Mouse (Mus musculus) kidney, postnatal 0 days (tissue): ENCODE measurements around the gene Mast4. TPM values are rescaled to one million over a fixed set of nuclear protein-coding genes. Genes with fewer than 3 reads are reported as not detected.

Experiments used
- ATAC-seq: fragments of 200-750 bp; cut with Nextera tagmentation; replicated peaks from 2 replicates; pipeline ENCODE4 v1.8.0; 2017; ENCODE audit warnings: low read depth, moderate number of reproducible peaks, moderate TSS enrichment, moderate library complexity; ENCODE audit not compliant: low FRiP score
- DNase-seq: peaks from one replicate; pipeline ENCODE4 v3.0.0-alpha.2; 2016; ENCODE audit warnings: low spot score
- H3K27ac ChIP-seq: fragments of 300-500 bp; sonication (generic); 2 replicates; pipeline ENCODE4 v1.5.1; 2014; ENCODE audit warnings: mild to moderate bottlenecking
- H3K27me3 ChIP-seq: fragments of 300-500 bp; sonication (generic); 2 replicates; pipeline ENCODE4 v1.6.1; 2014; ENCODE audit warnings: low read length, mixed read lengths; ENCODE audit not compliant: insufficient read depth
- H3K36me3 ChIP-seq: fragments of 300-500 bp; sonication (generic); 2 replicates; pipeline ENCODE4 v1.6.1; 2014; ENCODE audit warnings: low read length, mixed read lengths; ENCODE audit not compliant: insufficient read depth
- H3K4me1 ChIP-seq: fragments of 300-500 bp; sonication (generic); replicated peaks from 2 replicates; pipeline ENCODE4 v1.6.1; 2014; ENCODE audit warnings: antibody characterized with exemption, low read length, mixed read lengths; ENCODE audit not compliant: insufficient read depth
- H3K4me2 ChIP-seq: fragments of 300-500 bp; sonication (generic); 2 replicates; pipeline ENCODE4 v1.6.1; 2014; ENCODE audit warnings: mild to moderate bottlenecking, low read length, moderate library complexity, mixed read lengths
- H3K4me3 ChIP-seq: fragments of 300-500 bp; sonication (generic); replicated peaks from 2 replicates; pipeline ENCODE4 v1.5.1; 2014; ENCODE audit warnings: low read depth, low read length
- H3K9ac ChIP-seq: fragments of 300-500 bp; sonication (generic); 2 replicates; pipeline ENCODE4 v1.6.1; 2014; ENCODE audit warnings: low read depth, low read length
- H3K9me3 ChIP-seq: fragments of 300-500 bp; sonication (generic); replicated peaks from 2 replicates; pipeline ENCODE4 v1.6.1; 2016; ENCODE audit warnings: low read length, inconsistent platforms, mixed read lengths
- CTCF ChIP-seq: IDR thresholded peaks from 2 replicates; pipeline ENCODE4 v1.5.1; 2016; ENCODE audit warnings: antibody characterized with exemption, low read depth, mild to moderate bottlenecking, moderate library complexity
- WGBS: fragments of 180-500 bp; shearing (Covaris S2); extraction: QIAGEN DNeasy Blood & Tissue Kit; methylation state at CpG from one replicate; pipeline ENCODE4 v1.1.7; 2014; 5-methylcytosine and 5-hydroxymethylcytosine counted together
- polyA plus RNA-seq: library from polyadenylated mRNA; unstranded; fragments of >200 nt; fragmentation: Nextera tagmentation; extraction: Ambion mirVana; gene quantifications from 2 replicates; pipeline ENCODE4 v1.2.1, GENCODE M21; 2015

Mast4 gene
- polyA plus RNA-seq, 1 experiment from 2014 or later: 10.6 TPM

GRCm38 (mm10) chr13:102786666-102787230 lies 547.5 kb downstream of the Mast4 start:
- Histone ChIP-seq H3K9me3 (no peaks in the 10 kb centered on the region), H3K36me3 (peaks cover 12% of the 10 kb centered on the region; the same call in 1 of the 2 replicates), H3K27ac (no peak overlapping the region), H3K9ac (no peak overlapping the region), H3K4me2 (no peak overlapping the region), H3K27me3 (no peaks in the 10 kb centered on the region), H3K4me3 (no peak overlapping the region), H3K4me1 (no peaks in the 10 kb centered on the region)
- no peak for TF ChIP-seq CTCF
- WGBS: 85% methylated on average over 10 of the region's 10 CpGs
- ATAC-seq (no peak), DNase-seq (peak; percentile 33)

- Histone ChIP-seq H3K27me3 (no peaks in the 10 kb centered on the region), H3K36me3 (peaks cover 17% of the 10 kb centered on the region; the same call in 1 of the 2 replicates), H3K4me3 (no peak overlapping the region), H3K9ac (no peak overlapping the region), H3K4me1 (no peaks in the 10 kb centered on the region), H3K4me2 (no peak overlapping the region), H3K9me3 (no peaks in the 10 kb centered on the region), H3K27ac (no peak overlapping the region)
- DNase-seq (no peak), ATAC-seq (no peak)
- 83% methylated on average over 7 of the region's 7 CpGs for WGBS
- no peak for TF ChIP-seq CTCF
Measured at GRCm38 (mm10) chr13:102783531-102784310, 550.6 kb downstream of the Mast4 start.

- H3K9ac ChIP-seq: no peak overlapping the region
- no peak overlapping the region for H3K4me2 ChIP-seq
- peaks cover 10% of the 10 kb centered on the region; the same call in 1 of the 2 replicates for H3K36me3 ChIP-seq
- no peak for TF ChIP-seq CTCF
- no peaks in the 10 kb centered on the region for H3K27me3 ChIP-seq
- no peaks in the 10 kb centered on the region for H3K4me1 ChIP-seq
- H3K4me3 ChIP-seq: no peak overlapping the region
- DNase-seq (no peak), ATAC-seq (no peak)
- H3K9me3 ChIP-seq: no peaks in the 10 kb centered on the region
- no peak overlapping the region for H3K27ac ChIP-seq
- 93% methylated on average over 3 of the region's 3 CpGs for WGBS
Measured at GRCm38 (mm10) chr13:102779275-102779674, 555.0 kb downstream of the Mast4 start.

GRCm38 (mm10) chr13:102778859-102779258 lies 555.4 kb downstream of the Mast4 start:
- DNase-seq (no peak), ATAC-seq (no peak)
- H3K4me3 ChIP-seq: no peak overlapping the region
- no peak overlapping the region for H3K9ac ChIP-seq
- H3K4me1 ChIP-seq: no peaks in the 10 kb centered on the region
- H3K4me2 ChIP-seq: no peak overlapping the region
- 96% methylated on average over 3 of the region's 3 CpGs for WGBS
- no peak overlapping the region for H3K27ac ChIP-seq
- no peak for TF ChIP-seq CTCF
- peaks cover 14% of the 10 kb centered on the region; the same call in 1 of the 2 replicates for H3K36me3 ChIP-seq
- no peaks in the 10 kb centered on the region for H3K27me3 ChIP-seq
- no peaks in the 10 kb centered on the region for H3K9me3 ChIP-seq

GRCm38 (mm10) chr13:102775506-102775905 lies 558.8 kb downstream of the Mast4 start:
- H3K4me1 ChIP-seq: no peaks in the 10 kb centered on the region
- no peaks in the 10 kb centered on the region for H3K9me3 ChIP-seq
- TF ChIP-seq CTCF: no peak
- no peak overlapping the region for H3K4me3 ChIP-seq
- ATAC-seq (no peak), DNase-seq (no peak)
- H3K36me3 ChIP-seq: peaks cover 13% of the 10 kb centered on the region; the same call in 1 of the 2 replicates
- H3K9ac ChIP-seq: no peak overlapping the region
- no peak overlapping the region for H3K4me2 ChIP-seq
- 78% methylated on average over 6 of the region's 6 CpGs for WGBS
- no peaks in the 10 kb centered on the region for H3K27me3 ChIP-seq
- H3K27ac ChIP-seq: no peak overlapping the region

GRCm38 (mm10) chr13:102774786-102775201 lies 559.5 kb downstream of the Mast4 start:
- Histone ChIP-seq H3K4me3 (no peak overlapping the region), H3K4me2 (no peak overlapping the region), H3K27me3 (no peaks in the 10 kb centered on the region), H3K4me1 (no peaks in the 10 kb centered on the region), H3K9ac (no peak overlapping the region), H3K9me3 (no peaks in the 10 kb centered on the region), H3K27ac (peak overlapping the region; percentile 61; the same call in 1 of the 2 replicates), H3K36me3 (peaks cover 13% of the 10 kb centered on the region; the same call in 1 of the 2 replicates)
- DNase-seq (peak; percentile 77), ATAC-seq (no peak)
- peak; percentile 32; the same call in 1 of the 2 replicates for TF ChIP-seq CTCF
- 62% methylated on average over 7 of the region's 7 CpGs for WGBS
